In genomic region chr2:128177241-128177661, GRCm38 (mm10) we compare ENCODE assay signal across 9 mouse cellular contexts. TPM values are rescaled to one million over a fixed set of nuclear protein-coding genes. Genes with fewer than 3 reads are reported as not detected.
DNase-seq lines count a peak whose midpoint lies in the region; ATAC-seq lines count a peak whose summit lies in the region.
"Had no signal": no experiment of that assay in that cellular context is flagged by ENCODE, and none has a peak within 500 bp of the region (broad histone marks: within the 10 kb centered on the region; RNA-seq: fewer than 3 reads in every experiment).

No protein-coding gene starts in this region.

- peak overlapping the region; percentile 32; the same call in 1 of the 2 replicates for H3K9ac ChIP-seq in heart, embryonic 14.5 days (ENCODE audit: low read length)

- H3K27me3 ChIP-seq in heart, embryonic 14.5 days (ENCODE audit: control insufficient read depth, insufficient read depth, low read length), result no peaks in the 10 kb centered on the region

- ATAC-seq in heart, embryonic 14.5 days (ENCODE audit: insufficient number of reproducible peaks, insufficient read depth, low FRiP score, low read depth), result no peak

- 11% methylated on average over 5 of the region's 5 CpGs for WGBS in heart, embryonic 14.5 days

- DNase-seq in gastrocnemius, postnatal 10 days, result peak; percentile 34
- DNase-seq in gastrocnemius, adult 8-10 months (ENCODE audit: low spot score in 2 of 2), result no peak
- peak; percentile 29 for DNase-seq in ovary, postnatal 36 days (ENCODE audit: low spot score)
- DNase-seq in ovary, adult 18-20 months (ENCODE audit: low spot score), result no peak
- peak; percentile 80 for DNase-seq in testis, postnatal 14 days (ENCODE audit: low spot score)
- no peak for DNase-seq in urinary bladder, adult 2 months (ENCODE audit: low spot score)
- DNase-seq in kidney, postnatal 10 days, result no peak
- DNase-seq: lung, postnatal 4 days had no signal

- no peak overlapping the region for H3K4me2 ChIP-seq in heart, embryonic 14.5 days (ENCODE audit: low read length)

- H3K4me3 ChIP-seq in heart, embryonic 14.5 days (ENCODE audit: control insufficient read depth in 1 of 2, insufficient read depth in 1 of 2, low read depth in 1 of 2, low read length in 2 of 2), result no peak overlapping the region

- H3K9me3 ChIP-seq in heart, embryonic 14.5 days (ENCODE audit: control insufficient read depth, low read length), result 0 out of 2 replicates have a peak, but pooled peaks cover 3% of the 10 kb centered on the region

- peaks cover 46 to 49% of the 10 kb centered on the region in 2 experiments for H3K4me1 ChIP-seq in heart, embryonic 14.5 days (ENCODE audit: control insufficient read depth in 2 of 2, insufficient read depth in 2 of 2, low read length in 2 of 2)

- peak overlapping the region; percentile 48 to 50 for H3K27ac ChIP-seq in heart, embryonic 14.5 days (replicated peaks in 1 of 2; ENCODE audit: control insufficient read depth in 1 of 2, insufficient read depth in 1 of 2, low read depth in 2 of 2, low read length in 2 of 2)

- no peaks in the 10 kb centered on the region for H3K36me3 ChIP-seq in heart, embryonic 14.5 days (ENCODE audit: control insufficient read depth, insufficient read depth, low read length)

RNA-seq across cellular contexts. Expression of gene Bcl2l11, which starts 51.4 kb away (rescaled TPM):
- total RNA-seq in gastrocnemius, postnatal 10 days (2021), result 10 to 100 TPM; 11.5 to 16.7 TPM
- total RNA-seq in gastrocnemius, adult 8-10 months (2022), result 1 to 10 TPM; 2.7 to 5.9 (median 5.1) TPM
- polyA plus RNA-seq in heart, embryonic 14.5 days (2014; fragmentation: Nextera tagmentation; extraction: Ambion mirVana), result 19.7 and 21.0 TPM in 2 replicates
- polyA plus RNA-seq in urinary bladder, adult 2 months (2012; rRNA removed), result 13.4 and 14.4 TPM in 2 replicates

Comparison
In these comparisons a context has a peak if more than half of its experiments do, and no peak if none do; other contexts are left out.
1. DNase-seq: peak in gastrocnemius, postnatal 10 days (single experiment), ovary, postnatal 36 days (single experiment) and testis, postnatal 14 days (single experiment); none in gastrocnemius, adult 8-10 months (0 of 2), ovary, adult 18-20 months (single experiment), urinary bladder, adult 2 months (single experiment) and kidney, postnatal 10 days (single experiment).